Mouse (Mus musculus) gastrocnemius, postnatal 36 days (tissue): ENCODE results near the gene Tnfrsf14. TPM values are rescaled to one million over a fixed set of nuclear protein-coding genes. Genes with fewer than 3 reads are reported as not detected.

Experiments used
- DNase-seq, 2 experiments: peaks; one replicate each; pipeline ENCODE4 v3.0.0; 2022
- intact Hi-C: fragments of 180-260 bp; cut with DNase I; formaldehyde crosslinking; loops from one replicate; pipeline ENCODE4 v1.15.1; 2025
- total RNA-seq, 2 experiments: library from RNA; stranded (reverse); gene quantifications; 2 replicates each; pipeline ENCODE4 v1.2.3; 2021

Tnfrsf14 gene
- total RNA-seq, 2 experiments from 2014 or later: 1.4 to 1.6 TPM

DNA sequence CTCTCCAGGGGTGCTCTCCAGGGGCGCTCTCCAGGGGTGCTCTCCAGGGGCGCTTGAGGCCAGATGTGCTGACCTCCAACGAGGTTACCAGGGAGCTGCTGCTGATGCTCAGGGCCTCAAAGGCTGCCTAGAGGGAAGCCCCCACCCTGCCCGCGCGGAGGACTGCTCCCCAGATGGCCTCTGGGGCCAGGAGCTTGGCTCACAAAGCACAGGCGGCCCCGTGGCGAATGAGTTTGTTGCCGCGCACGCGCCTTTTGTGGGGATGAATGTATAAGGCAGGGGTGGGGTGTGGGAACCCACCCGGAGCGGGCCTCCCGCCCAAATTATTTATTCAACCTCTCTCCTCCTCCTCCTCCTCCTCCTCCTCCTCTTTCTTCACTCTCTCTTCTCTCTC is 21.2 kb upstream of the Tnfrsf14 start:
- intact Hi-C loops: loop anchor here (5.0 kb wide), 1 partner anchor 118 kb away; the partner anchor contains the start of gene Pex10
- DNase-seq: no peak

DNA sequence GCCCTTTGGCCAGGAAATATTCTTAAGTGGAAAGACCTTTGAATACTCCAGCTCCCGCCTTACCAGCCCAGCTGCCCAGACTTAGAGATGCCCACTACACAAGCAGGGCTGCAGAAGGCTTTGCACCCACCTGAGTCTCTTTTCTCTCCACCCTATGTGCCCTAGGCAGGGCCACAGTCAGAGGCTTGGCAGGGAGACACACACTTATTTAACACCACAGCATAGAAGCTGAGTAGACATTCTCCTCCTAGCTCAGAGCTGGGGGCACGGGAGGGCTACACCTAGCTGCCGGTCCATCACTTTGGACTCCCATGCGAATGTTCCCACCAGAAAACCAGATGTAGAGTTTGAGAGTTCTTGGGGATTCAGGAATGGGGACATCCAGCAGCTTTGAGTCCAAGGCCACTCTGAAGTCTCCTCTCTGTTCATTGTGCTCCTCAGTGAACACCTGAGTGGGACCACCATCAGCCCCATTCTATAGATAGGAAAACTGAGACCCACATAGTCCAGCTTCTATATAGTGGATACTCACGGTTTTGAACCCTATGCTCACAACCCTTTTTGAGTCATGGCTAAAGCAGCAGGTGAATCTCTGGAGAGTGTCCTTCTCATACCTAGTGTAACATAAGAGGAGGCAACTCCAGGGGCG is 20.7 kb upstream of the Tnfrsf14 start:
- intact Hi-C loops: loop anchor here (5.0 kb wide), 1 partner anchor 118 kb away; the partner anchor contains the start of gene Pex10
- no peak for DNase-seq

- no peak for DNase-seq
- intact Hi-C loops: loop anchor here (5.0 kb wide), 1 partner anchor 119 kb away; the partner anchor contains the start of gene Pex10
Observed at GRCm38 (mm10) chr4:154948066-154948939, 19.9 kb upstream of the Tnfrsf14 start.

- intact Hi-C loops: loop anchor here (5.0 kb wide), 1 partner anchor 121 kb away; the partner anchor contains the start of gene Pex10
- peak in 1 of 2 experiments; percentile 55 for DNase-seq
Observed at GRCm38 (mm10) chr4:154946319-154946718, 18.0 kb upstream of the Tnfrsf14 start.

GRCm38 (mm10) chr4:154944121-154944590 is 15.8 kb upstream of the Tnfrsf14 start:
- intact Hi-C loops: loop anchor here (1.0 to 5.0 kb wide), 4 partner anchors 19 to 77 kb away; partner anchors contain the start of gene Mmel1
- DNase-seq: peak in 1 of 2 experiments; percentile 76

DNA sequence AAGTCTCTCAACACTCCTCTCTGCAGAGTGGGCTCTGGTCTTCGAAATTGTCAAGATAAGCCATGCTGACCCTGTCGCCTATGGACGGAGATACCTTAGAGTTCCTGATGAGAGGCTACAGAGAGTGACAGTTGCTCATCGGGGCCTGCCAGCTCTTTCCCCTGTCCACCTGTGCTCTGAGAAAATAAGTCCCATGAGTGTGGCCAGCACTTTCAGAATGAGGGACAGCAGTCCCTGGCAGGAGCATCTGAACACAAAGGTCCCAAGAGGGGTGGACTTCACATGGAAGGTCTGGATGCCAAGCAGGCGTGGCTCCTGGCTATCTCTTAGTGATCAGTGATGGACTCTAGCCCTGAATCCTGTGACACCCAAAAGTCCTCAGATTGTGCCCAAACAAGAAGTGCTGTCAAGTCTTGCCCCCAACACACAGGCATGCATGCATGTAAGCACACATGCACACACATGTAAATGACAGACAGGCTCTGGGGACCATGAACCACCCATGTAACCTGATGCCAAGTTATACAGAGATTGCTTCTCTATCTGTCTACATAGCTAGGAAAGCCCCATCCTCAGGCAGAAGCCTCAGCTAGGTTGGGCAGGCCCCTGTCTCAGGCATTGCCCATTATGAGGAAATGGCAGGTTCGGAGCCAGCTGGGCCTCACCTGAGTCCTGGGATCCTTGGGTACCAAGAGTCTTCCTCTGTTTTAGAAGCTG is 15.1 kb upstream of the Tnfrsf14 start:
- DNase-seq: no peak
- intact Hi-C loops: loop anchor here (1.0 to 5.0 kb wide), 4 partner anchors 19 to 76 kb away; partner anchors contain the start of gene Mmel1

GRCm38 (mm10) chr4:154942632-154943322 is 14.4 kb upstream of the Tnfrsf14 start:
- no peak for DNase-seq
- intact Hi-C loops: loop anchor here (5.0 kb wide), 2 partner anchors 45 to 75 kb away; partner anchors contain the start of gene Mmel1

- intact Hi-C loops: loop anchor here (5.0 kb wide), 2 partner anchors 45 to 75 kb away; partner anchors contain the start of gene Mmel1
- no peak for DNase-seq
Observed at GRCm38 (mm10) chr4:154941831-154942230, 13.5 kb upstream of the Tnfrsf14 start.

GRCm38 (mm10) chr4:154940156-154940555 is 11.8 kb upstream of the Tnfrsf14 start:
- DNase-seq: no peak
- intact Hi-C loops: loop anchor here (5.0 kb wide), 2 partner anchors 47 to 73 kb away; partner anchors contain the start of gene Mmel1

GRCm38 (mm10) chr4:154937746-154938145 is 9.4 kb upstream of the Tnfrsf14 start:
- intact Hi-C loops: no loop called here
- DNase-seq: no peak

DNA sequence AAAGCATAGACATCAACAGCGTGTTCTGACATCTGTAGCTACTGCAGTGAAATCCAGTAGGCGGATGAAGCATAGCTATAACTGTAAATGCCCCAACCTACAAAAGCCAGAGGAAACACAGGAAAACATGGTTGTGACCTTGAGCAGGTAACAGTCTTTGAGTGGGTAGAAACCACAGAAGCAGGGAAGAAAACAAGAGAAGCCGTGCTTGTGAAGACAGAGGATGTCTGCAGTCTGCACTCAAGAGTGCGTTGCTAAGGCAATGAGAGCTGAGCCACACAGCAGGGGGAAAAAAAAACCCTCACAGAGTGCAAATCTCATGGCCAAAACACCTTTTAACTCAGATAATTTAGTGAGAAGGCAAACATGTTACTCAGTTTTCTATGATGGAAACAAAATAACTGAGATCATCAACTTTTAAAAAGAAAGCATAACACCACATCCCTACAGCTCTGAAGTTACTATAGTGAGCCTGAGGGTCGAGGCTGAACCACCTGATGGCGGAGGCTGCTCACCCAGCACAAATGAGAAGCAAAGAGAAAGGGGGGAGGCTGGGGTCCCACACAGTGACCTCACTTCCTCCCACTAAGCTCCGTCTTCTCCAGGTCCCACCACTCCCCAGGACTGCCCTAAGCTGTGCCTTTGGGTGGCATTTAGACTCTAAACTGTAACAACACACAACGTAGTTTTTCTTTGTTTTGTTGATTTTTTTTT is 8.3 kb upstream of the Tnfrsf14 start:
- no peak for DNase-seq
- intact Hi-C loops: no loop called here

GRCm38 (mm10) chr4:154935788-154936187 is 7.4 kb upstream of the Tnfrsf14 start:
- DNase-seq: no peak
- intact Hi-C loops: no loop called here

- intact Hi-C loops: no loop called here
- DNase-seq: no peak
Observed at GRCm38 (mm10) chr4:154934800-154935199, 6.4 kb upstream of the Tnfrsf14 start.

GRCm38 (mm10) chr4:154933306-154933907 is 5.0 kb upstream of the Tnfrsf14 start:
- intact Hi-C loops: no loop called here
- DNase-seq: no peak

GRCm38 (mm10) chr4:154929088-154929660 is 811 bp upstream of the Tnfrsf14 start:
- peak; percentile 46 to 56 for DNase-seq

GRCm38 (mm10) chr4:154927899-154928337 is 445 bp downstream of the Tnfrsf14 start:
- peak; percentile 28 to 37 for DNase-seq
- intact Hi-C loops: no loop called here

More at GRCm38 (mm10) chr4:154929088-154929660, 811 bp upstream of the Tnfrsf14 start:
- intact Hi-C loops: no loop called here

DNA sequence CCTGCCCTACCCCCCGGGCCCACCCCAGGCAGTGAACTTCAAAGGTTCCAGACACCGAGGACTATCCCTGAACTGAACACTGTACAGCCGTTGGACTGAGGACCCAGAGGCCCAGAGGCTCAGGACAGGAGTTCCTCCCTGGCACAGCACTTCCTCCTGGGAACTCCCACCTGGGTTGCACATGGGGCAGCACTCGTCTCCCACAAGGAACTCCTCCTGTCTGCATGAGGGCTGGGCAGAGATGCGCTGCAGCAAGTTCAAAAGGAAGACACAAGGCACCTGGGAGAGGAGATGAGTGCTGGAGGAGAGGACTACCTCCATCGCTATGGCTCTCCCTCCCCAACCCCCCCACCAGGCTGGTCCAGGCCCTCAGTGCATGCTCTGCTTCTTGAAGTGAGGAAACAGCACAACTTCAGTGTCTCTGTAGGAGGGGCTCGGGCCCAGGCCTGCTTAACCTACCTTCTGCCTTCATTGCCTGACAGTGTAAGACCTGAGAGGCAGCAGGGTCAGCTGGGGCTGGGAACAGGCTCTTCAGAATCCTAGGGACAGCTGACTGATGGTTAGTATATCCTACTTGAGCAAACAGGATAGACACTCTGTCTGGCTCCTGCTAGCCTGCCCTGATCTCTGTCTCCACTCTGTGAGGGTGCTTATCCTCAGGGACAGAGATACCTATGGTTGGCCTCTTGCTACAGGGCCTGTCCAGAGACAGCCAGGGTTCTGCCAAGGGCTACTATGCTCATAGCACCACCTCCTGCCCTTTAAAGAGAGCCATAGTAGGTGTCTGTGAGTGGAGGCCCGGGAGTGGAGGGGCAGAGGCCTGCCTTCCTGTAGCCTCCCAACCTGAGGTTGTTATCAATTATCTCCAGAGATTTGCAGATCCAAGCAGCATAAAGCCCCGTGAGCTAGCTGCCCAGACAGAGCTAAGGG is 1.1 kb downstream of the Tnfrsf14 start:
- intact Hi-C loops: no loop called here

More for the DNA sequence above, 1.1 kb downstream of the Tnfrsf14 start:
- no peak for DNase-seq
